Mouse (Mus musculus) natural killer cell, adult 2 months (primary cell): Measurements from ENCODE around the gene Prdm11.

Experiments used
- DNase-seq, 2 experiments: peaks; one replicate each; pipeline ENCODE4 v3.0.0; 2022; ENCODE audit warnings: low spot score in 2 of 2

The Prdm11 gene

GRCm38 (mm10) chr2:92931061-92931460 is 114.9 kb downstream of the Prdm11 start:
- no peak for DNase-seq

- no peak for DNase-seq
Measured at GRCm38 (mm10) chr2:92929696-92930095, 116.3 kb downstream of the Prdm11 start.

- DNase-seq: no peak
Measured at GRCm38 (mm10) chr2:92924677-92925259, 121.2 kb downstream of the Prdm11 start.

- no peak for DNase-seq
Measured at GRCm38 (mm10) chr2:92920709-92921108, 125.3 kb downstream of the Prdm11 start.

GRCm38 (mm10) chr2:92917405-92918142 is 128.4 kb downstream of the Prdm11 start:
- DNase-seq: no peak

- DNase-seq: no peak
Measured at GRCm38 (mm10) chr2:92915659-92916631, 130.0 kb downstream of the Prdm11 start.
